Mouse (Mus musculus) neural tube, embryonic 14.5 days (tissue): ENCODE measurements at regions not wholly inside any gene's neighbourhood (a gene's known extent, or its start where the extent isn't known, plus 50 kb on each side); places are given as distances from the start of the nearest gene placed in this dataset.

Source experiments
- ATAC-seq: fragments of 200-750 bp; cut with Nextera tagmentation; 2 replicates; pipeline ENCODE4 v1.8.0; 2017; ENCODE audit warnings: low read depth, mild to moderate bottlenecking, moderate TSS enrichment, moderate library complexity
- H3K27ac ChIP-seq: fragments of 300-500 bp; sonication (generic); 2 replicates; pipeline ENCODE4 v1.5.1; 2014; ENCODE audit warnings: low read depth, mild to moderate bottlenecking, control low read depth, low read length, moderate library complexity, mixed read lengths
- H3K27me3 ChIP-seq: fragments of 300-500 bp; sonication (generic); 2 replicates; pipeline ENCODE4 v1.6.1; 2014; ENCODE audit warnings: low read length; ENCODE audit not compliant: control insufficient read depth, insufficient read depth
- H3K36me3 ChIP-seq: fragments of 300-500 bp; sonication (generic); 2 replicates; pipeline ENCODE4 v1.6.1; 2014; ENCODE audit warnings: low read length, mixed read lengths; ENCODE audit not compliant: control insufficient read depth, insufficient read depth
- H3K4me1 ChIP-seq: fragments of 300-500 bp; sonication (generic); 2 replicates; pipeline ENCODE4 v1.6.1; 2014; ENCODE audit warnings: low read length; ENCODE audit not compliant: control insufficient read depth, insufficient read depth
- H3K4me2 ChIP-seq: fragments of 300-500 bp; sonication (generic); 2 replicates; pipeline ENCODE4 v1.6.1; 2014; ENCODE audit warnings: mild to moderate bottlenecking, low read depth, low read length, control low read depth
- H3K4me3 ChIP-seq: fragments of 300-500 bp; sonication (generic); 2 replicates; pipeline ENCODE4 v1.5.1; 2014; ENCODE audit warnings: low read depth, low read length, control low read depth, mixed read lengths
- H3K9ac ChIP-seq: fragments of 300-500 bp; sonication (generic); replicated peaks from 2 replicates; pipeline ENCODE4 v1.6.1; 2014; ENCODE audit warnings: low read depth, mild to moderate bottlenecking, control low read depth, low read length, mixed read lengths
- H3K9me3 ChIP-seq: fragments of 300-500 bp; sonication (generic); 2 replicates; pipeline ENCODE4 v1.6.1; 2016; ENCODE audit warnings: low read length; ENCODE audit not compliant: control insufficient read depth
- WGBS: fragments of 180-500 bp; shearing (Covaris S2); extraction: QIAGEN DNeasy Blood & Tissue Kit; methylation state at CpG from one replicate; pipeline ENCODE4 v1.1.7; 2014; 5-methylcytosine and 5-hydroxymethylcytosine counted together

- H3K4me2 ChIP-seq, result no peak overlapping the region
Observed at GRCm38 (mm10) chr4:83915871-83916270, 390.5 kb downstream of the Ccdc171 start.

GRCm38 (mm10) chr4:83917009-83917408 is 391.7 kb downstream of the Ccdc171 start:
- no peaks in the 10 kb centered on the region for H3K4me1 ChIP-seq
- 91% methylated on average over 4 of the region's 4 CpGs for WGBS
- no peak overlapping the region for H3K27ac ChIP-seq
- ATAC-seq, result no peak
- no peak overlapping the region for H3K9ac ChIP-seq
- H3K9me3 ChIP-seq, result no peaks in the 10 kb centered on the region
- no peaks in the 10 kb centered on the region for H3K27me3 ChIP-seq
- H3K4me3 ChIP-seq, result no peak overlapping the region
- no peak overlapping the region for H3K4me2 ChIP-seq
- H3K36me3 ChIP-seq, result no peaks in the 10 kb centered on the region

More at GRCm38 (mm10) chr4:83915871-83916270, 390.5 kb downstream of the Ccdc171 start:
- 76% methylated on average over 4 of the region's 4 CpGs for WGBS
- Histone ChIP-seq H3K9me3 (no peaks in the 10 kb centered on the region), H3K27me3 (no peaks in the 10 kb centered on the region), H3K27ac (no peak overlapping the region), H3K4me1 (no peaks in the 10 kb centered on the region), H3K4me3 (no peak overlapping the region), H3K36me3 (no peaks in the 10 kb centered on the region), H3K9ac (no peak overlapping the region)
- ATAC-seq, result no peak

- H3K27ac ChIP-seq, result no peak overlapping the region
- 82% methylated on average over 3 of the region's 3 CpGs for WGBS
- no peaks in the 10 kb centered on the region for H3K36me3 ChIP-seq
- no peak overlapping the region for H3K4me2 ChIP-seq
- H3K9me3 ChIP-seq, result no peaks in the 10 kb centered on the region
- H3K27me3 ChIP-seq, result no peaks in the 10 kb centered on the region
- no peak for ATAC-seq
- no peak overlapping the region for H3K9ac ChIP-seq
- H3K4me3 ChIP-seq, result no peak overlapping the region
- no peaks in the 10 kb centered on the region for H3K4me1 ChIP-seq
Observed at GRCm38 (mm10) chr4:83918093-83918492, 392.7 kb downstream of the Ccdc171 start.

- Histone ChIP-seq H3K4me3 (no peak overlapping the region), H3K4me2 (no peak overlapping the region), H3K36me3 (no peaks in the 10 kb centered on the region), H3K9ac (no peak overlapping the region), H3K9me3 (no peaks in the 10 kb centered on the region), H3K4me1 (no peaks in the 10 kb centered on the region), H3K27ac (no peak overlapping the region), H3K27me3 (no peaks in the 10 kb centered on the region)
- WGBS, result 81% methylated on average over 1 of the region's 1 CpGs
- ATAC-seq, result no peak
Observed at GRCm38 (mm10) chr4:83919041-83919440, 393.7 kb downstream of the Ccdc171 start.

- ATAC-seq, result no peak
- Histone ChIP-seq H3K36me3 (no peaks in the 10 kb centered on the region), H3K27me3 (no peaks in the 10 kb centered on the region), H3K27ac (no peak overlapping the region), H3K4me1 (no peaks in the 10 kb centered on the region), H3K4me2 (no peak overlapping the region), H3K9ac (no peak overlapping the region), H3K9me3 (no peaks in the 10 kb centered on the region), H3K4me3 (no peak overlapping the region)
- 70% methylated on average over 8 of the region's 8 CpGs for WGBS
Observed at GRCm38 (mm10) chr4:83925118-83925842, 399.9 kb downstream of the Ccdc171 start.

GRCm38 (mm10) chr4:83926195-83926731 is 400.9 kb downstream of the Ccdc171 start:
- no peak overlapping the region for H3K4me3 ChIP-seq
- ATAC-seq, result no peak
- H3K4me1 ChIP-seq, result no peaks in the 10 kb centered on the region
- no peak overlapping the region for H3K4me2 ChIP-seq
- no peak overlapping the region for H3K27ac ChIP-seq
- H3K9me3 ChIP-seq, result no peaks in the 10 kb centered on the region
- no peaks in the 10 kb centered on the region for H3K36me3 ChIP-seq
- H3K27me3 ChIP-seq, result no peaks in the 10 kb centered on the region
- no peak overlapping the region for H3K9ac ChIP-seq
- 17% methylated on average over 11 of the region's 11 CpGs for WGBS

GRCm38 (mm10) chr4:83931897-83932654 is 406.7 kb downstream of the Ccdc171 start:
- H3K27ac ChIP-seq, result no peak overlapping the region
- ATAC-seq, result no peak
- H3K4me2 ChIP-seq, result no peak overlapping the region
- H3K4me3 ChIP-seq, result no peak overlapping the region
- no peaks in the 10 kb centered on the region for H3K9me3 ChIP-seq
- H3K4me1 ChIP-seq, result no peaks in the 10 kb centered on the region
- 85% methylated on average over 8 of the region's 8 CpGs for WGBS
- no peak overlapping the region for H3K9ac ChIP-seq
- no peaks in the 10 kb centered on the region for H3K27me3 ChIP-seq
- H3K36me3 ChIP-seq, result no peaks in the 10 kb centered on the region

- WGBS, result 86% methylated on average over 9 of the region's 9 CpGs
- H3K4me1 ChIP-seq, result no peaks in the 10 kb centered on the region
- H3K9ac ChIP-seq, result no peak overlapping the region
- no peak overlapping the region for H3K27ac ChIP-seq
- H3K27me3 ChIP-seq, result no peaks in the 10 kb centered on the region
- no peak overlapping the region for H3K4me3 ChIP-seq
- no peak for ATAC-seq
- no peaks in the 10 kb centered on the region for H3K36me3 ChIP-seq
- H3K4me2 ChIP-seq, result no peak overlapping the region
- H3K9me3 ChIP-seq, result no peaks in the 10 kb centered on the region
Observed at GRCm38 (mm10) chr4:83941693-83942092, 416.3 kb downstream of the Ccdc171 start.

GRCm38 (mm10) chr4:83949612-83950011 is 424.3 kb downstream of the Ccdc171 start:
- no peak overlapping the region for H3K4me2 ChIP-seq
- H3K4me3 ChIP-seq, result no peak overlapping the region
- H3K27ac ChIP-seq, result no peak overlapping the region
- H3K4me1 ChIP-seq, result no peaks in the 10 kb centered on the region
- H3K9ac ChIP-seq, result no peak overlapping the region
- no peaks in the 10 kb centered on the region for H3K9me3 ChIP-seq
- H3K36me3 ChIP-seq, result no peaks in the 10 kb centered on the region
- H3K27me3 ChIP-seq, result no peaks in the 10 kb centered on the region
- WGBS, result 94% methylated on average over 2 of the region's 2 CpGs
- no peak for ATAC-seq
